Mouse (Mus musculus) ES-Bruce4 (cell line): ENCODE results near the gene Mllt6. TPM values are rescaled to one million over a fixed set of nuclear protein-coding genes. Genes with fewer than 3 reads are reported as not detected.
"Not testable (repeated sequence)": the region's sequence is repeated elsewhere in the genome, so short reads cannot be mapped to it uniquely, and the experiment has no call there.

Experiments
- H3K27ac ChIP-seq: 2 replicates; pipeline ENCODE4 v1.5.1; 2012; ENCODE audit warnings: low read length, inconsistent platforms; ENCODE audit not compliant: insufficient read depth
- H3K27me3 ChIP-seq: 2 replicates; pipeline ENCODE4 v1.6.1; 2012; ENCODE audit warnings: mild to moderate bottlenecking, low read length, inconsistent platforms; ENCODE audit not compliant: control insufficient read depth, poor library complexity, insufficient read depth, severe bottlenecking
- H3K36me3 ChIP-seq: 2 replicates; pipeline ENCODE4 v1.6.1; 2012; ENCODE audit warnings: inconsistent platforms, mild to moderate bottlenecking, low read length, moderate library complexity; ENCODE audit not compliant: control insufficient read depth, poor library complexity, insufficient read depth, severe bottlenecking
- H3K4me1 ChIP-seq: one replicate; pipeline ENCODE4 v1.8.1; 2011; ENCODE audit warnings: low read length; ENCODE audit not compliant: control insufficient read depth, insufficient read depth
- H3K4me3 ChIP-seq: 2 replicates; pipeline ENCODE4 v1.5.1; 2011; ENCODE audit warnings: low read depth, mild to moderate bottlenecking, low read length
- H3K9ac ChIP-seq: 2 replicates; pipeline ENCODE4 v1.6.1; 2012; ENCODE audit warnings: low read depth, mild to moderate bottlenecking, inconsistent platforms; ENCODE audit not compliant: poor library complexity, severe bottlenecking
- H3K9me3 ChIP-seq: replicated peaks from 2 replicates; pipeline ENCODE4 v1.6.1; 2012; ENCODE audit warnings: mild to moderate bottlenecking, low read length, inconsistent platforms; ENCODE audit not compliant: control insufficient read depth, poor library complexity, insufficient read depth, severe bottlenecking
- CTCF ChIP-seq: IDR thresholded peaks from one replicate; pipeline ENCODE4 v1.8.1; 2011; ENCODE audit warnings: low read depth, low read length
- EP300 ChIP-seq: IDR thresholded peaks from 2 replicates; pipeline ENCODE4 v1.6.1; 2011; ENCODE audit warnings: low read depth, low read length; ENCODE audit not compliant: insufficient read depth
- POLR2A ChIP-seq: IDR thresholded peaks from one replicate; pipeline ENCODE4 v1.8.1; 2011; ENCODE audit warnings: low read length; ENCODE audit not compliant: insufficient read depth
- polyA plus RNA-seq: library from polyadenylated mRNA; stranded (reverse); fragments of >200 nt; gene quantifications from 2 replicates; pipeline ENCODE4 v1.2.4, GENCODE M21; 2011; ENCODE audit warnings: low read depth; ENCODE audit not compliant: missing spikeins, insufficient read depth, insufficient read length

Gene Mllt6
- polyA plus RNA-seq, 1 experiment, result 25.2 TPM

- Histone ChIP-seq H3K4me3 (peak overlapping the region; percentile 84), H3K36me3 (peaks cover 9% of the 10 kb centered on the region; the same call in 1 of the 2 replicates), H3K27ac (peak overlapping the region; percentile 5; the same call in 1 of the 2 replicates), H3K27me3 (no peaks in the 10 kb centered on the region), H3K4me1 (peaks cover 1% of the 10 kb centered on the region), H3K9ac (peak overlapping the region; percentile 99), H3K9me3 (no peaks in the 10 kb centered on the region)
- TF ChIP-seq CTCF, result no peak
- TF ChIP-seq EP300, result no peak
Observed at GRCm38 (mm10) chr11:97628568-97629518, 34.4 kb upstream of the Mllt6 start.

DNA sequence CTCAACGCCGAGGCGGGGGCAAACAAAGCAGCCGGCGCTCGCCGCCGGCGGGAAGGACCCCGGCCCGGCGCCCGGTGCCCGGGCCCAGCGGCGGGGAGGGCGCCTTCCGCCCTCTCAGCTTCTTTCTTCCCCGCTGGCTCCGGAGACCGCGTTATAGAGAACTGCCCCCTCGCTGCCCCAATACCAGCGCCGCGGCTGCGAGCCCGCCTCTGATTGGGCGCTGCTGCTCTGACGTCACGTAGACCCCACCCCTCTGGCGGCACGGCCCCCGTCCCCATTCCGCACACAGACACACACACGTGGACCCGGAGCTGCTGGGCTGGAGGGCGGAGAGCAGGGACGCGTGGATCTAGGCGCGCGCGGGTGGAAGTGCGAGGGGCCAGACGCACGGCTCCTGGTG, 33.6 kb upstream of the Mllt6 start, which contains the start of gene Epop:
TSS of gene Epop (minus strand) at position 127 of the 400 bp plus-strand sequence.
- H3K9ac ChIP-seq, result peak within 1 kb of the TSS; percentile 99
- peak within 1 kb of the TSS; percentile 5; the same call in 1 of the 2 replicates for H3K27ac ChIP-seq
- TF ChIP-seq POLR2A, result peak; percentile 46
- no peak for TF ChIP-seq CTCF
- peak within 1 kb of the TSS; percentile 84 for H3K4me3 ChIP-seq
- H3K9me3 ChIP-seq, result no peaks in the 10 kb centered on the region
- H3K36me3 ChIP-seq, result peaks cover 9% of the 10 kb centered on the region; the same call in 1 of the 2 replicates
- no peaks in the 10 kb centered on the region for H3K27me3 ChIP-seq
- H3K4me1 ChIP-seq, result peaks cover 1% of the 10 kb centered on the region

DNA sequence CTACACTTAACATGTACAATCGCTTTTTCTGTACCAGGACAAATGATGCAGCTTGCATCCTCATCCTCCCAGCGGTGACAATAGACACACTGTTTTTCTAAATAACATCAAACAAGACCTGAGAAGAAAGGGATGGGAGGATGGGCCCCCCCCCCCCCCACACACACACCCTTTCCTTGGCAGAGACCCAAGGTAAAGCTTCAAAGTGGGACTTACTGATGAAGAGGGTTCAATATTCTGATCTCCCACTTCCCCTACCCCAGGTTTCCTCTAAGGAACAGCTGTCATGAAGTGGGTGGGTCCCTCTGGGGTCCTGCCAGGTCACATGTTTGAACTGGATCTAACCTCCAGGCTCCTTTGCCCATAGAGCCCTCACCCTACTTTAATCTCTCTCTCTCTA, 32.2 kb upstream of the Mllt6 start:
- TF ChIP-seq POLR2A, result no peak
- no peak for TF ChIP-seq EP300
- TF ChIP-seq CTCF, result no peak
- Histone ChIP-seq H3K9ac (peak overlapping the region; percentile 28), H3K9me3 (no peaks in the 10 kb centered on the region), H3K4me3 (no peak overlapping the region), H3K36me3 (peaks cover 9% of the 10 kb centered on the region; the same call in 1 of the 2 replicates), H3K27ac (no peak overlapping the region), H3K4me1 (no peaks in the 10 kb centered on the region), H3K27me3 (no peaks in the 10 kb centered on the region)

- peaks cover 2% of the 10 kb centered on the region for H3K4me1 ChIP-seq
- H3K36me3 ChIP-seq, result peaks cover 9% of the 10 kb centered on the region; the same call in 1 of the 2 replicates
- no peak for TF ChIP-seq CTCF
- TF ChIP-seq POLR2A, result no peak
- TF ChIP-seq EP300, result no peak
- H3K27ac ChIP-seq, result no peak overlapping the region
- H3K9ac ChIP-seq, result peak overlapping the region; percentile 28; the same call in 1 of the 2 replicates
- no peaks in the 10 kb centered on the region for H3K9me3 ChIP-seq
- no peak overlapping the region for H3K4me3 ChIP-seq
- no peaks in the 10 kb centered on the region for H3K27me3 ChIP-seq
Observed at GRCm38 (mm10) chr11:97631500-97631899, 31.7 kb upstream of the Mllt6 start.

GRCm38 (mm10) chr11:97631938-97632337, 31.3 kb upstream of the Mllt6 start:
- no peak overlapping the region for H3K4me3 ChIP-seq
- H3K9me3 ChIP-seq, result no peaks in the 10 kb centered on the region
- TF ChIP-seq CTCF, result peak; percentile 98
- TF ChIP-seq POLR2A, result no peak
- TF ChIP-seq EP300, result peak; percentile 44; the same call in 1 of the 2 replicates
- no peaks in the 10 kb centered on the region for H3K27me3 ChIP-seq
- H3K9ac ChIP-seq, result 0 out of 2 replicates have a peak overlapping the region, but pooled peaks have one; percentile 28
- peaks cover 9% of the 10 kb centered on the region; the same call in 1 of the 2 replicates for H3K36me3 ChIP-seq
- H3K27ac ChIP-seq, result no peak overlapping the region
- H3K4me1 ChIP-seq, result peaks cover 2% of the 10 kb centered on the region

- H3K9ac ChIP-seq, H3K27me3 ChIP-seq, H3K9me3 ChIP-seq, H3K4me1 ChIP-seq, H3K4me3 ChIP-seq, H3K36me3 ChIP-seq, H3K27ac ChIP-seq: not testable (repeated sequence)
Observed at GRCm38 (mm10) chr11:97632440-97632839, 30.8 kb upstream of the Mllt6 start.
